Mouse (Mus musculus) C2C12 (cell line): ENCODE results near the gene Klhl2. TPM values are rescaled to one million over a fixed set of nuclear protein-coding genes. Genes with fewer than 3 reads are reported as not detected.

ENCODE experiments used
- H3K27me3 ChIP-seq: one replicate; pipeline ENCODE4 v1.6.1; 2011; ENCODE audit not compliant: control insufficient read depth, insufficient read depth, insufficient read length
- H3K36me3 ChIP-seq: one replicate; pipeline ENCODE4 v1.6.1; 2011; ENCODE audit not compliant: control insufficient read depth, insufficient read depth
- H3K4me3 ChIP-seq: one replicate; pipeline ENCODE4 v1.5.1; 2011; ENCODE audit warnings: mild to moderate bottlenecking, control low read depth; ENCODE audit not compliant: poor library complexity, insufficient read depth, severe bottlenecking
- H3K79me2 ChIP-seq: one replicate; pipeline ENCODE4 v1.6.1; 2011; ENCODE audit not compliant: control insufficient read depth, insufficient read depth
- H3K79me3 ChIP-seq: one replicate; pipeline ENCODE4 v1.6.1; 2011; ENCODE audit warnings: low read depth, control low read depth
- H3ac ChIP-seq: one replicate; pipeline ENCODE3; 2011; ENCODE audit warnings: low read depth; ENCODE audit not compliant: control insufficient read depth, insufficient read length
- CEBPB ChIP-seq: IDR thresholded peaks from one replicate; pipeline ENCODE4 v1.6.1; 2011; ENCODE audit warnings: low read depth, mild to moderate bottlenecking, control low read depth, moderate library complexity
- CTCF ChIP-seq: IDR thresholded peaks from one replicate; pipeline ENCODE4 v1.5.1; 2011; ENCODE audit not compliant: control insufficient read depth, insufficient read depth, insufficient read length
- FOSL1 ChIP-seq: IDR thresholded peaks from one replicate; pipeline ENCODE4 v1.8.0; 2011; ENCODE audit warnings: mild to moderate bottlenecking, low read length; ENCODE audit not compliant: poor library complexity, insufficient read depth, severe bottlenecking
- MAX ChIP-seq: IDR thresholded peaks from one replicate; pipeline ENCODE4 v1.6.1; 2011; ENCODE audit warnings: mild to moderate bottlenecking, control low read depth
- MYOD1 ChIP-seq: IDR thresholded peaks from one replicate; pipeline ENCODE4 v1.6.1; 2011; ENCODE audit warnings: low read depth; ENCODE audit not compliant: control insufficient read depth, insufficient read length
- MYOG ChIP-seq: IDR thresholded peaks from one replicate; pipeline ENCODE4 v1.6.1; 2011; ENCODE audit not compliant: control insufficient read depth, insufficient read length; ENCODE audit errors: extremely low read depth
- USF1 ChIP-seq: IDR thresholded peaks from one replicate; pipeline ENCODE4 v1.6.1; 2011; ENCODE audit warnings: low read depth, mild to moderate bottlenecking, control low read depth, moderate library complexity
- polyA plus RNA-seq: library from polyadenylated mRNA; unstranded; fragments of >200 nt; fragmentation: generic; extraction: Trizol; gene quantifications from one replicate; pipeline ENCODE4 v1.2.1, GENCODE M21; 2012; ENCODE audit warnings: missing spikeins

The Klhl2 gene
- polyA plus RNA-seq, 1 experiment: 12.1 TPM

DNA sequence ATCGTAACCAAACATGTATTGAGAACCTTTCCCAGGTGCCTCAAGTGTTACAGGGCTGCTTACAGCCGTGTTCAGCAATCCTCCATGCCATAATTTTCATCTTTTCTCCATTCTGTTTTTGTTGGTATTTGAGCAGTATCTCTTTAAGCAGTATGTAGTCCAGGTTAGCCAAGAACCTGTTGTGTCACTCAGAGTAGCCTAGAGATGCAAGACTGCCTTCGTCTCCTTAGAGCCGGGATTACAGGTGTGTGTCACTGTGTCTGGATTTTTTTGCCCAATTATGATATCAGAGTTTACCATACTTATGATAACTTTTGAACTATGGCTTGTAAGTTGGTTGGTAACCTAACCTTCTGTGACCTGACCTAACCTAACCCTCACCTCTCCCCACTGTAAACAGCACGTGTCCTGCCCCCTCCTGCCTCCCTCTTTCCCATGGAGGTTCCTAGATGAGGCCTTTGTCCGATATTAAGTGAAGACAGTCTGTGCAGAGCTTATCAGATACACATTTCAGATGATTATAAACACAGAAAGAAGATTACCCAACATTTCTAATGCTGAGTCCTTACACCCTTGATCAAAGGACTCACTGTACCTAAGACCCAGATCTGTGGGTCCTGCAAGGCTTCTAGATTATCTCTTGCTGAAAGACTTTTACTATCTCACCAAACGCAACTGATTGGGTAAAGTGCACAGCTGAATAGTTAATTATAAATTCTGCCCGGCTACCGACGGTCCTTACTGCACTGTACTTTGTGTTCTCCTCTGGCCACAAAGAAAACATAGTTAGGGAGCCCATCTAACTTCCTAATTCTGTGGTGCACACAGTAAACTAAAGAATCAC is 103.4 kb downstream of the Klhl2 start:
- no peaks in the 10 kb centered on the region for H3K27me3 ChIP-seq
- H3K36me3 ChIP-seq: peaks cover 12% of the 10 kb centered on the region
- H3K4me3 ChIP-seq: no peak overlapping the region
- TF ChIP-seq CEBPB (no peak), USF1 (no peak), CTCF (no peak), MAX (no peak), MYOD1 (no peak), FOSL1 (no peak), MYOG (no peak)
- no peaks in the 10 kb centered on the region for H3K79me3 ChIP-seq
- H3ac ChIP-seq: no peak overlapping the region
- H3K79me2 ChIP-seq: no peaks in the 10 kb centered on the region

DNA sequence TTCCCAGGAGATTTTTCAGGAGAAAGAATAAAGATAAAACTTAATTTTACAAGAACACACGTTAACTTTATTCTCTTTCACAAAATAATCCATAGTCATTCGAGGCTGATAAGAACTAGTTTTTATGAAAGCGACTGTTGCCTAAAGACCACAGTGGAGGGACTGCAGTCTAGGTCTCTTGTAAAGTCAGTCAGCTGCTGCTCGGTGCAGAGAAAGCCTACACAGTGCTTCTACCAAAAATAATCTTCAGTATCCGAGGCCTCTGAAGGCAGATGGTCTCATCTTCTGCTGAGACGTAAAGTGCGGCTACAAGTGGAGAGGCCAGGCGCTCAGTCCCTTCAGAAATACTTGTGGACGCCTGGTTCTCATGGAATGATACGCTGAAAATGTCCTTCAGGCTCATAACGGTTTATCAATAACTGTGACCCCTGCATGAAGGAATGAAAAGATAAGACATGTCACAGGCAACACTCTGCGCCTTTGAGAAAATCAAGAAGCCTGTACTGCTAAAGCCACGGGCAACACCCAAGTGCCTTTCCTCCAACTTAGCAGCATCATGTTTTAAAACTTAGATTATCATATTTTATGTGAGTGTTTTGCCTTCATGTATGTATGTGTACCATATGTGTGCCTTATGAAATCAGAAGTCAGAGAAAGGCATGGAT is 109.1 kb downstream of the Klhl2 start:
- Histone ChIP-seq H3ac (no peak overlapping the region), H3K27me3 (no peaks in the 10 kb centered on the region), H3K36me3 (peaks cover 13% of the 10 kb centered on the region), H3K79me3 (no peaks in the 10 kb centered on the region), H3K4me3 (no peak overlapping the region), H3K79me2 (no peaks in the 10 kb centered on the region)
- TF ChIP-seq CTCF (no peak), MYOD1 (no peak), MAX (no peak), USF1 (no peak), CEBPB (no peak), MYOG (no peak), FOSL1 (no peak)

DNA sequence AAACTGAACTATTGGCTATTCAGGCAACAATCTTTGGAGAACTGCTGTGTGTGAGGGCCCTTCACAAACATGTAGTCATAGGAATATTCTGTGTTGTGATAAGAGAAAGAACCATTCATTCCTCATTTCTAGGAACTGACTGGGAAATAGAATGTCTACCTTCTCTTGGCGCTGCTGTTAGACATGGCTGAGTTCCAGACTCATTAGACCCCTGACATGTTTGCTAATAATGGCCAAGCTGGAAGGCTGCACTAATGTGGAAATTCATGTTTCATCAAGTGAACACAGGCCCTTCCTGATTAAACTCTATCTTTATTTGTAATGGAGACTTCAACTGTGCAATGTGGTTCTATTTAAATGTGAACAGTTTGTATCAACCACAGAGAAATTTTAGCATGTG is 110.9 kb downstream of the Klhl2 start:
- Histone ChIP-seq H3K4me3 (no peak overlapping the region), H3K36me3 (peaks cover 10% of the 10 kb centered on the region), H3K79me2 (no peaks in the 10 kb centered on the region), H3K79me3 (no peaks in the 10 kb centered on the region), H3ac (no peak overlapping the region), H3K27me3 (no peaks in the 10 kb centered on the region)
- TF ChIP-seq CEBPB: no peak
- TF ChIP-seq USF1: no peak
- no peak for TF ChIP-seq MYOG
- no peak for TF ChIP-seq FOSL1
- TF ChIP-seq MYOD1: no peak
- TF ChIP-seq CTCF: no peak
- no peak for TF ChIP-seq MAX

DNA sequence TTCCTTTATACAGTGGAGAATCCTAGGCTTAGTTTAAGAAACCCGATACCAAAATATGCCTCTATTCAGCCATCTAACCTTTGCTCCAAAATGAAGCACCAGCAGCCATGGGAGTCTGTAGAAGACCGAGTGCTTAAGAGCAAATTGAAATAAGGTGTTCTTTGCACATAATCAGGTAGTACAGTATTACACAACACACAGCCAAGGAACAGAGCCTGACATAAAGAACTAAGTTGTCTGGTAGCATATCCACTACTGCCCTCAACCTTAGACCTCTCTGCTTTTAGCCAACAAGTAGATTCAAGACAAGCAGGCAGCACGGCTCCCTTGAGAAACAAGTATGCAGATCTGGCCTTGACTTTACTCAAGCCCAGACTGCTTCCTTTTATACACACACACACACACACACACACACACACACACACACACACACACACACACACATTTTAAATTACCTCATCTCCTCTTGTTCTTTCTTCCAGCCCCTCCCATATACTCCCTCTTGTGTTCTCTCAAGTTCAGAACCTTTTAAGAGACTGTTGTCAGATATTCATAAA is 113.0 kb downstream of the Klhl2 start:
- TF ChIP-seq CEBPB (no peak), MAX (no peak), MYOD1 (no peak), CTCF (no peak), FOSL1 (no peak), MYOG (no peak), USF1 (no peak)
- Histone ChIP-seq H3K4me3 (no peak overlapping the region), H3ac (no peak overlapping the region), H3K27me3 (no peaks in the 10 kb centered on the region), H3K79me2 (peaks cover 15% of the 10 kb centered on the region), H3K36me3 (peaks cover 10% of the 10 kb centered on the region), H3K79me3 (peaks cover 12% of the 10 kb centered on the region)

DNA sequence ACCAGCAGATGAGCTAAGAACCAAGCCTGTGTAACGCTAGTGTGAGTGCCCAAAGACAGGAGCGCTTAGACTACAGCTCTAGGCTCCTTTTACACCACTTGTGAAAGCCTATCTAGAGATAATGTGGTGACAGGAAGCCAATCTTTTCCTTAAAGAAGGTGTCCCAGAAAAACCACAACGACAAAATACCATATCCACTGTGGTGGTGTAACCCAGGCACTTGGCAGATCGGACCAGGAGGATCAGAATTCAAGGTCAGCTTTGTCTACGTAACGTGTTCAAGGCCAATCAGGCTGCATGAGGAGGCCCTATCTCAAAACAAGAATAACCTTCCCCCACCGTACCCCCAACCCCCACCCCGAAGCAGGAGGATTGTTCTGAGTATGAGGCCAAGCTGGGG is 114.7 kb downstream of the Klhl2 start:
- peaks cover 12% of the 10 kb centered on the region for H3K36me3 ChIP-seq
- peaks cover 28% of the 10 kb centered on the region for H3K79me3 ChIP-seq
- peaks cover 32% of the 10 kb centered on the region for H3K79me2 ChIP-seq
- H3K4me3 ChIP-seq: no peak overlapping the region
- H3ac ChIP-seq: no peak overlapping the region
- TF ChIP-seq CEBPB: no peak
- no peak for TF ChIP-seq FOSL1
- H3K27me3 ChIP-seq: no peaks in the 10 kb centered on the region
